Mouse (Mus musculus): ENCODE measurements around the gene Prkce. TPM values are rescaled to one million over a fixed set of nuclear protein-coding genes. Genes with fewer than 3 reads are reported as not detected.

Gene Prkce
- polyA plus RNA-seq, 1 experiment from 2014 or later = 44.3 TPM

DNA sequence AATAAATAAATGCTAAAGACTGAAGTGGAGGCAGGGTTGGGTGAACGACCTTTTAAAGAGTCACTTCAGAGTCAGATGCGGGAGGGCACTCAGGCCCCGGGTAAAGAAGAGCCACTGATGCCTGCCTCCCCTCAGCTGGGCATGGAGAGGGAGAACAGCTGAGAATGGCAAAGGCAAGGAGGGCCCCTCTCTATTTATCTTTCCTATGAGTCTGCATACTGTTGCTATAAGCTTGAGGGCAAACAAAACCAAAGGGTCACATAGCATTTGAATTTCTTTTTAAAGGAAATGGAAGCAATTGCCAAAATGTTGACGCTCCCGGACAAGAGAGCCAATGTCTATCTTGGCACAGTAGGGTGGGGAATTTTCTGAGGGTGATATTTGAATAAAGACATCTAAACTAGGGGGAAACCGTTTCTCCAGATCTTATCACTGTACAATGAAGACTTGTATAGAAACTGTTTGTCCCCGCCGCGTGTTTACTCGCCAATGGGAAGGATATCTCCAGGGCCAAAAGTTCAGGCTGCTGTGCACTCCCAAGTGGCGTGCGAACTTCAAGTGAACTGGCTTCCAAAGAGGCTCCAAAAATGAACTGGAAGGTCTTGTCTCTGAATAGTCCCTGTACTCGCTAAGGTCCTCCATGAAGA, 347.5 kb downstream of the Prkce start:
- ATAC-seq (ENCODE audit: low read depth) = no peak
- Histone ChIP-seq H3K27ac (ENCODE audit: low read depth, low read length) (no peak overlapping the region), H3K4me3 (ENCODE audit: low read depth, low read length) (no peak overlapping the region), H3K4me2 (ENCODE audit: low read depth, low read length) (no peak overlapping the region), H3K27me3 (ENCODE audit: control insufficient read depth, insufficient read depth, low read length) (no peaks in the 10 kb centered on the region), H3K9ac (replicated peaks; ENCODE audit: low read depth, low read length) (no peak overlapping the region), H3K9me3 (ENCODE audit: control insufficient read depth, low read length) (no peaks in the 10 kb centered on the region), H3K4me1 (ENCODE audit: control insufficient read depth, insufficient read depth, low read length) (no peaks in the 10 kb centered on the region), H3K36me3 (ENCODE audit: control insufficient read depth, insufficient read depth, low read length) (no peaks in the 10 kb centered on the region)
- 82% methylated on average over 13 of the region's 13 CpGs for WGBS

DNA sequence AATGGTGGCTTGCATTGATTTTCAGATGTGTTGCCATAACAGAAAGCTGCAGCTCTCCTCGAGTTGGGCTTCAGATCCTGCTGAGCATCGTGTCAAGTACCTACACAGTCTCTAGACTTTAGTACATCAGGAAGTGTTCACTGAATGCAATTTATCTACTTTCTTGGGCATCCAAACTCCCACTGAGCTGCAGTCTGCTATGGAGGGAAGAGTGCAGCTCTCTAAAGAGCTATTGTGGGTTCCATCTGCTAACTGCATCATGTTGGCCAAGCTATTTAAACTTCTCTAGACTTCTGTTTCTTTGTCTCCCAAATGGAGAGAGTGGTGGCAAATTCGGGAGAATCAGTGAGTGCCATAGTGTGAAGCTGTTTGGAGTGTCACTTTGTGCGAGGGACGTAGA, 349.0 kb downstream of the Prkce start:
- H3K27ac ChIP-seq (ENCODE audit: low read depth, low read length) = no peak overlapping the region
- H3K4me3 ChIP-seq (ENCODE audit: low read depth, low read length) = no peak overlapping the region
- WGBS = 84% methylated on average over 5 of the region's 5 CpGs
- ATAC-seq (ENCODE audit: low read depth) = no peak
- H3K36me3 ChIP-seq (ENCODE audit: control insufficient read depth, insufficient read depth, low read length) = no peaks in the 10 kb centered on the region
- no peak overlapping the region for H3K4me2 ChIP-seq (ENCODE audit: low read depth, low read length)
- H3K4me1 ChIP-seq (ENCODE audit: control insufficient read depth, insufficient read depth, low read length) = no peaks in the 10 kb centered on the region
- H3K27me3 ChIP-seq (ENCODE audit: control insufficient read depth, insufficient read depth, low read length) = no peaks in the 10 kb centered on the region
- no peaks in the 10 kb centered on the region for H3K9me3 ChIP-seq (ENCODE audit: control insufficient read depth, low read length)
- no peak overlapping the region for H3K9ac ChIP-seq (replicated peaks; ENCODE audit: low read depth, low read length)

DNA sequence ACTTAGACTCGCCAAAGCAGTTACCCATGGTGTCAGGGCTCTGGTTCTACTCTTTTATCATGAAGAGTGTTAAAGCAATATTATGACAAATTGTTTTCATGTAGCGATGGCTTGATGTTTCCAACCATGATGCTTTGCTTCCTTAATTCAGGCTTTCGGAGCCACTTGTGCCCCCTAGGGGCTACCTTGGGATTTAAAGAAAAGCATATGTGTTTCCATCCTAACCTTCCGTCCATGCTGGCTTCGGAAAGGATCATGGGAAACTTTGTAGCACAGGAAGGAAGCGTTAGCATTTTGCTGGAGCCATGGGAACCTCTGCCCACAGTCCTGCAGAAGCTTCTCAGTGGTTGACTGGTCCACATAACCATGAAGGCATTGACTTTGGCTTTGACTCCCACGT, 351.0 kb downstream of the Prkce start:
- Histone ChIP-seq H3K9me3 (ENCODE audit: control insufficient read depth, low read length) (no peaks in the 10 kb centered on the region), H3K4me3 (ENCODE audit: low read depth, low read length) (no peak overlapping the region), H3K4me2 (ENCODE audit: low read depth, low read length) (no peak overlapping the region), H3K9ac (replicated peaks; ENCODE audit: low read depth, low read length) (no peak overlapping the region), H3K27me3 (ENCODE audit: control insufficient read depth, insufficient read depth, low read length) (no peaks in the 10 kb centered on the region), H3K27ac (ENCODE audit: low read depth, low read length) (no peak overlapping the region), H3K36me3 (ENCODE audit: control insufficient read depth, insufficient read depth, low read length) (no peaks in the 10 kb centered on the region), H3K4me1 (ENCODE audit: control insufficient read depth, insufficient read depth, low read length) (no peaks in the 10 kb centered on the region)
- WGBS = 86% methylated on average over 7 of the region's 7 CpGs
- ATAC-seq (ENCODE audit: low read depth) = no peak

DNA sequence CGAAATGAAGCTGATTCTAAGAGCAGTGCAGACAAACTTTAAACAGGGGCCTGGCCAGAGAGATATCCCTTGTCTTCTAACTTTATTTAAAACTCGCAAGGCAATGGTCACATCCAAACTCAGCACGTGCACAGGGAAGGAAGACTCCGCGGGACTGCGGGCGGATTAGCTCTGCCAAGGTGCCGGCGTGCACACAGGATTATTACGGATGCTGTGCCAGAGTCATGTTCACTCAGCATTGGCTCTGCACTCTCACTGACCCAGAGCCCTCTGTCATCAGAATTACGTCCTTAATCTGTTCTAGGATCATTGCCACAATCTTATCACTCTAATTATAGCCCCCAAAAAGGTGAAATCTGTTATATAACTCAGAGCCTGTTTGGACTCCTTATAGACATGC, 353.7 kb downstream of the Prkce start:
- no peak for ATAC-seq (ENCODE audit: low read depth)

DNA sequence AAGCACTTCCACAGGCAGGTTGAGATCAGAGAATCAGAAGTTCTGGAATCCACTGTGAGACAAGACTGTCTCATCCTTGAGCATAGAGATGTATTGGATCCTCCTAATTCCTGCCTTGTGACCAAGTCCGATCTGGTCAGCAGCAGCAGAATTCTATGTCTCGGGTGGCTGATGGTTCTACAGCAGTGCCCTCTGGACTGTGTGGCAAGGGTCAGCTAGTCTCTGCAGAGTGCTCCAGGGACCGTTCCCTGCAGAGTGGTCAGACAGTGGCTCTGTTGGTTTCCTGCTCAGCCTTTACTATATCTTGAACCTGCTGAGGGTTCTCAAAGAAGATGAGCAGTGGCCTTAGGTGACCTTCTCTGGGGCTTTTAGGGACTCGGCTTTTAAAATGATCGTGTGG, 355.1 kb downstream of the Prkce start:
- no peaks in the 10 kb centered on the region for H3K27me3 ChIP-seq (ENCODE audit: control insufficient read depth, insufficient read depth, low read length)
- H3K4me1 ChIP-seq (ENCODE audit: control insufficient read depth, insufficient read depth, low read length) = no peaks in the 10 kb centered on the region
- no peak overlapping the region for H3K4me2 ChIP-seq (ENCODE audit: low read depth, low read length)
- no peak overlapping the region for H3K9ac ChIP-seq (replicated peaks; ENCODE audit: low read depth, low read length)
- no peak overlapping the region for H3K4me3 ChIP-seq (ENCODE audit: low read depth, low read length)
- 92% methylated on average over 5 of the region's 5 CpGs for WGBS
- H3K27ac ChIP-seq (ENCODE audit: low read depth, low read length) = no peak overlapping the region
- no peak for ATAC-seq (ENCODE audit: low read depth)
- H3K36me3 ChIP-seq (ENCODE audit: control insufficient read depth, insufficient read depth, low read length) = no peaks in the 10 kb centered on the region
- H3K9me3 ChIP-seq (ENCODE audit: control insufficient read depth, low read length) = no peaks in the 10 kb centered on the region

More for the DNA sequence above, 353.7 kb downstream of the Prkce start:
- Histone ChIP-seq H3K9ac (replicated peaks; ENCODE audit: low read depth, low read length) (no peak overlapping the region), H3K27ac (ENCODE audit: low read depth, low read length) (no peak overlapping the region), H3K4me1 (ENCODE audit: control insufficient read depth, insufficient read depth, low read length) (no peaks in the 10 kb centered on the region), H3K4me3 (ENCODE audit: low read depth, low read length) (no peak overlapping the region), H3K4me2 (ENCODE audit: low read depth, low read length) (no peak overlapping the region), H3K27me3 (ENCODE audit: control insufficient read depth, insufficient read depth, low read length) (no peaks in the 10 kb centered on the region), H3K9me3 (ENCODE audit: control insufficient read depth, low read length) (no peaks in the 10 kb centered on the region), H3K36me3 (ENCODE audit: control insufficient read depth, insufficient read depth, low read length) (no peaks in the 10 kb centered on the region)
- WGBS = 94% methylated on average over 11 of the region's 11 CpGs

DNA sequence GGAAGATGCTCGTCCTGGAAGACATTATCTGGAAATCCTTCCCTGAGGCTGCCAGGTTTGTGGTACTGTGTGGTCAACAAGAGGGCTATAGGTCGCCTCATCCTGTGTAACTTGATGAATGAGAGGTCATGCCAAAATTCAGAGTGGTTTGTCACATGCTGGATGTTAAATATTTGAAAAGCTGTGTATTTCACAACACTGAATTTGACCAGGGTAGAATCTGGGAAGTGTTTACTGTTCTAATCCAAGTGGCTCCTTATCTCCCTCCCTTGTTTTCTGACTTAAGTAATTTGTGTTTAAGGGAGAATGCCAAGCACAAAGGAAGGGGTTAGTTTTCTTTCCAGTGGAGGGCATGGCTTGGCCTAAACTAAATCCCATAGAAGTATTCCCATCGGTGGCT, 355.8 kb downstream of the Prkce start:
- no peak for ATAC-seq (ENCODE audit: low read depth)
- 95% methylated on average over 3 of the region's 3 CpGs for WGBS
- H3K9ac ChIP-seq (replicated peaks; ENCODE audit: low read depth, low read length) = no peak overlapping the region

DNA sequence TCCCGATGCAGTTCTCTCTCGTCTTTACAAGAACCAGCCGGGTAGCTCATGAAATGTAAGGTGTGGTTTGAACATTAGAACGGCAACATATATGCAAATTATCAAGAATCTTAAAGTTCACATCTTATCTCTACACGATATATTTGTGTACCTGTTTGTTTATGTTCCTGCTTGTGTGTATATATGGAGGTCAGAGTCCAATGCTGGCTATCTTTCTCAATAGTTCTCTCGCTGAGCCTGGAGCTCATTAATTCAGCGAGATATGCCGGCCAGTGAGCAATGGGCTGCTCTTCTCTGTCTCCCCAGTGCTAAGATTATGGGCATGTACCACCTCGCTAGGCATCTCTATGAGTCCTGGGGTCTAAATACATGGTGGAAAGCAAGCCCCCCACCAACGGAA, 356.3 kb downstream of the Prkce start:
- H3K9ac ChIP-seq (replicated peaks; ENCODE audit: low read depth, low read length) = no peak overlapping the region
- WGBS = 96% methylated on average over 10 of the region's 10 CpGs
- H3K4me2 ChIP-seq (ENCODE audit: low read depth, low read length) = no peak overlapping the region
- H3K9me3 ChIP-seq (ENCODE audit: control insufficient read depth, low read length) = no peaks in the 10 kb centered on the region
- H3K27me3 ChIP-seq (ENCODE audit: control insufficient read depth, insufficient read depth, low read length) = no peaks in the 10 kb centered on the region
- no peak overlapping the region for H3K27ac ChIP-seq (ENCODE audit: low read depth, low read length)
- H3K36me3 ChIP-seq (ENCODE audit: control insufficient read depth, insufficient read depth, low read length) = no peaks in the 10 kb centered on the region
- no peak for ATAC-seq (ENCODE audit: low read depth)
- no peaks in the 10 kb centered on the region for H3K4me1 ChIP-seq (ENCODE audit: control insufficient read depth, insufficient read depth, low read length)
- no peak overlapping the region for H3K4me3 ChIP-seq (ENCODE audit: low read depth, low read length)

More for the DNA sequence above, 355.8 kb downstream of the Prkce start:
- H3K9me3 ChIP-seq (ENCODE audit: control insufficient read depth, low read length) = no peaks in the 10 kb centered on the region
- no peak overlapping the region for H3K4me2 ChIP-seq (ENCODE audit: low read depth, low read length)
- H3K36me3 ChIP-seq (ENCODE audit: control insufficient read depth, insufficient read depth, low read length) = no peaks in the 10 kb centered on the region
- H3K4me1 ChIP-seq (ENCODE audit: control insufficient read depth, insufficient read depth, low read length) = no peaks in the 10 kb centered on the region
- H3K27ac ChIP-seq (ENCODE audit: low read depth, low read length) = no peak overlapping the region
- no peak overlapping the region for H3K4me3 ChIP-seq (ENCODE audit: low read depth, low read length)
- H3K27me3 ChIP-seq (ENCODE audit: control insufficient read depth, insufficient read depth, low read length) = no peaks in the 10 kb centered on the region

DNA sequence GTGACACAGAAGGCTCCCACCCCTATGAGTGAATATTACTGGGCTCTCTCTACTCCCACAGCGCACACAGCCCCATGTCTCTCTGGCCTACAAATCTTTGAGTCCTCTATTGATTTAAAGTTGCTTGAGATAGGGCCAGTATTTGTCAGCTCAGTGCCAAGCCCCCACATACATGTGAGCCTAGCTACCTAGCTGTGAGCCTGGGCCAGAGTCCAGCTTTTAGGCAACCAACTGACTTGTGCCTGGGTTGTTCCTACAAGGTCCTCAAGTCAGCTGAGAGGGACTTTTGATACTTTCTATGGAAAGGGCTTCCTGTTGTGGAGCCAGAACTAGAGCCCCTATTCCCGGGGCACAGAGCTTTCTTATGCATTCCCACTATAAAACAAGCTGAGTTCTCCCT, 357.5 kb downstream of the Prkce start:
- Histone ChIP-seq H3K4me3 (ENCODE audit: low read depth, low read length) (no peak overlapping the region), H3K27ac (ENCODE audit: low read depth, low read length) (no peak overlapping the region), H3K9ac (replicated peaks; ENCODE audit: low read depth, low read length) (no peak overlapping the region), H3K36me3 (ENCODE audit: control insufficient read depth, insufficient read depth, low read length) (no peaks in the 10 kb centered on the region), H3K27me3 (ENCODE audit: control insufficient read depth, insufficient read depth, low read length) (no peaks in the 10 kb centered on the region), H3K4me2 (ENCODE audit: low read depth, low read length) (no peak overlapping the region), H3K9me3 (ENCODE audit: control insufficient read depth, low read length) (no peaks in the 10 kb centered on the region), H3K4me1 (ENCODE audit: control insufficient read depth, insufficient read depth, low read length) (no peaks in the 10 kb centered on the region)
- 88% methylated on average over 2 of the region's 2 CpGs for WGBS
- ATAC-seq (ENCODE audit: low read depth) = no peak

DNA sequence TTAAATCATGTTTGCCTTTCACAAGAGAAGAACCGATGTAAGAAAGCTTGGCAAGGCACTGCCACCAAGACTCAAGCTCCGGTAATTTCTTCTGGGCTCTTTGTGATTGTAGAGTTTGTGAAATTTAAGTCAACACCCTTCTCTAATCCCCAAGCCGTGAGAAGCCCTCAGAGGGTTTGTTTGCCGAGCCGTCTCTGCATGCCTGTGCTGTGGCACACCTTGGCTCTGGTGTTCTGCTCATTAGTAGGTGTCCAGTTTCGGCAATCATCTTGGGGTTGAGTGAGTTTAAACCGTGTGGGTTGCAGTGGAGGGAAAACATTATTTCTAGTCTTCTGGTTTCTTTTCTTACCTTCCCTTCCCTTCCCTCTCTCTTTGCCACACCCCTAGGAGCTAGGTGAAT, 358.4 kb downstream of the Prkce start:
- 90% methylated on average over 7 of the region's 7 CpGs for WGBS
- ATAC-seq (ENCODE audit: low read depth) = no peak

More for the DNA sequence above, 358.4 kb downstream of the Prkce start:
- Histone ChIP-seq H3K27me3 (ENCODE audit: control insufficient read depth, insufficient read depth, low read length) (no peaks in the 10 kb centered on the region), H3K4me3 (ENCODE audit: low read depth, low read length) (no peak overlapping the region), H3K4me1 (ENCODE audit: control insufficient read depth, insufficient read depth, low read length) (no peaks in the 10 kb centered on the region), H3K9ac (replicated peaks; ENCODE audit: low read depth, low read length) (no peak overlapping the region), H3K27ac (ENCODE audit: low read depth, low read length) (no peak overlapping the region), H3K4me2 (ENCODE audit: low read depth, low read length) (no peak overlapping the region), H3K9me3 (ENCODE audit: control insufficient read depth, low read length) (no peaks in the 10 kb centered on the region), H3K36me3 (ENCODE audit: control insufficient read depth, insufficient read depth, low read length) (no peaks in the 10 kb centered on the region)

Measured in neural tube, embryonic 14.5 days (tissue).